Mouse (Mus musculus) adrenal gland, adult 2 months (tissue): ENCODE measurements around the gene A930017K11Rik. TPM values are rescaled to one million over a fixed set of nuclear protein-coding genes. Genes with fewer than 3 reads are reported as not detected.

Experiments
- DNase-seq: peaks from one replicate; pipeline ENCODE4 v3.0.0; 2021
- polyA plus RNA-seq: library from polyadenylated mRNA; depleted of rRNA; stranded (reverse); fragments of >200 nt; gene quantifications from 2 replicates; pipeline ENCODE4 v1.2.3, GENCODE M21; 2012
- total RNA-seq, 2 experiments: library from RNA; stranded (reverse); gene quantifications; 2 replicates each; pipeline ENCODE4 v1.2.3; 2021

Gene A930017K11Rik
- total and polyA plus RNA-seq, 3 experiments: 0.13 TPM; not detected in 2

DNA sequence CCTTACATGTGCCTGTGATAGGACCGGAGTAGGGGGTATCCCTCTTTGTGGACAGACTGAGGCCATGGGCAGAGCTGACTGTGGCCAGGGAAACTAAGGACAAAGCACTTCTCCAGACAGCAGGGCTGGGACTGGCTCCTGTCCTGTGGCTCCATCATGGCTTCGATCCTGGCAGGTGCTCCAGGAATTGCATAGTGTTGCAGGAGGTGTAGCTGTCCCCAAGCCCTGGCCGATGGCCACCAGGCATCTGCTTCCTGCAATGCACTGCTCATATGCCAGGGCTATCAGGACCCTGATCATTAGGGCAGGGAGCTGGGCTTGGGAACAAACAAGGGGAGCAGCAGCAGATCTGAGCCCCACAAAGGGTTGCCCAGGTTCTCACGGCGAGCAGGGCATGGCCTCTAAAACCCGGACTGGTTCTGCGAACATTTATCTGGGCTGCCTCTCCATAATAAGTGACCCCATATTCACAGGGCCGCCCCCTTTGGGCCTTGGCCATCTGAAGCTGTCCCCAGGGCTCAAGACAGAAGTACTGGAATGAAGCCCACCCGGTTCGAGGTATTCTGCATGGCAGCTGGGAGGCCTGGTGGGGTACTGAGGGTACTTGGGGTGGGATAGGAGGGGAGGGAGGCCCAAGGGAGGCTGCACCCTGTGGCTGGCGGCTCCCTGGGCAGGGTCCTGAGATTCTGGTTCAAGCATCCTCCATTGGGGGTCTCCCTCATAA, 6.6 kb upstream of the A930017K11Rik start:
- DNase-seq: no peak

DNA sequence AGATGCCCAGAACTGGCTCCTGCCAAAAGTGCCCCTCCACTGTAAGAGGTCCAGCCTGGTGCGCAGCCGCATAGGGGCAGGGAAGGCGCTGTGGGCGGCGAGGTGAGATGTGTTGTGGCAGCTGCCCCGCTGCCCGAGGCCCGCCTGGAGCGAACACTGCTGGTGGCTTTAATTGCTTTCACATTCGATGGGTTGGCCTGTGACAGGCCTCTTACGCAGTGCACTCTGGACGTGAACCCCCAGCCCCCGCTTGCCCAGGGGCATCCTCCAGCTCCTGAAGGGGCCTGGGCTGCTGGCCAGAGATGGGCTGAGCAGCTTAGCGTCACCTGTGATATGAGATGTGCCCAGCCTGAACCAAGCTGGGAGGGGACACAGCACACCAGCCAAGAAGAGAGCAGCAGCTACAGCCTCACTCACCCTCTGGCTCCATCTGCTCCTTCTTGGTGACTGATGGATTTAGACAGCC, 5.3 kb upstream of the A930017K11Rik start:
- no peak for DNase-seq

DNA sequence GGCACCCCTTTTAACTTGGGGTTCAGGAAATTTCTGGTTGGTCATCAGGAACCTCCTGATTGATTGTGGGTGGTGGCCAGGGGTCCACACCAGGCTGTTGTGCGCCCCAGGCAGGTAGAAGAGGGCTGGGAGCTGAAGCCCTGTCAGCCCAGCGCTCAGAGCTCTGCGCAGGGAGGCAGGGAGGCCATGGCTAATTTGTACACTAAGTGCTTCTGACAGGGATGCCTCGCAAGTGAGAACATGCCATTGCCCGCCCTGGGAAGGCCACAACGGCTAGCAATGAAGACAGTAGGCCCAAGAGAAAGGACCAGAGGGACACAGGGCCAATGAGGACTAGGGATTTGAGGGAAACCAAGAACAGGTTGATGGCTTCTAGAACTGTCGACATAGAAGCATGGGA, 4.3 kb upstream of the A930017K11Rik start:
- no peak for DNase-seq

DNA sequence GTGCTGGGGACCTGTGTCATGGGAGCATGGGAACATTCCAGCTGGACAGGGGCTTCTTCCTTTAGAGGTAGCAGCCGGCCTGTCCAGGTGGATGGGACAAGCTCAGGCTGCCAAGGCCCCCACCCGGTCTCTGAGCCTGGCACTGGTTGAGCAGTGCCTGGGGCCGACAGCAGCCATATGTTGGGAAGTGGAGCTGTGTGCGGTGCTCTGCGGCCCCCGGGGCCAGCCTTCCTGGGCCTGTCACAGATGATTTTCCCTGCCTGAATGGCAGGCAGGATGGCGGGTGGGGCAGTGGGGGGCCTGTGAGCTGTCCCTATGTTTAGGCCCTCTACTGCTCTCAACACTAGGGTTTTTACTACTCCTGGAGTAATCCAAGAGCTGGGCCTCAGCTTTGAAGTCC, 3.8 kb upstream of the A930017K11Rik start:
- no peak for DNase-seq

DNA sequence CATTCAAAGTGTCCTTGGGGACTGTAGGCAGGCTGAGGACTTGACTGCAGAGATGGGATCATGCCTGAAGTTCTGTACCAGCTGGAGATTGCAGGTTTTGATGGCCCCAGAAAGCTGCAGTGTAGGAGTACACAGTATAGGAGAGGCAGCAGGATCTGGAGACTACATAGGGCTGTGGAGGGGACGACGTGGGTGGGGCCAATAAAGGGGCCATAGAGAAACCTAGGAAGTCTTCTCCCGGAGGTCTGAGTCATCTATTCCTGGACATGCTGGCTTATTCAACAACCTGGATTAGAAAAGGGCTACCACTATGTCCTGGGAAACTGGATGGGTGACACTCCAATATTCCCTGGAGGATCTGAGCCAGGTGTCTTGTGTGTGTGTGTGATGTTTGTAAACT, 3.4 kb upstream of the A930017K11Rik start:
- no peak for DNase-seq

DNA sequence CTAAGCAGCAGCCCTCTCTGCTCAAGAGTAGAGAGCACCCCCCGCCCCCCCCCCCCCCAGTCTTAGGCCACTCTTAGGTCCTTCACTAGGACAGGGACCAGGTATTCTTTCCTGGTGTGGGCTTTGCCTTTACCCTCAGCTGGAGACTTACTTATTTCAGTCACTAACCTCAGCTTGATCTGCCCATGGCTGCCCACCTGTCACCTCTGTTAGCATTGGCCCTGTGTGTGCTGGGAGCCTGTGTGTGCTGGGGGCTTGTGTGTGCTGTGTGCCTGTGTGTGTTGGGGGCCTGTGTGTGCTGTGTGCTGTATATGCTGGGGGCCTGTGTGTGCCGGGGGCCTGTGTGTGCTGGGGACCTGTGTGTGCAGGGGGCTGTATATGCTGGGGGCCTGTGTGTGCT, 2.3 kb upstream of the A930017K11Rik start:
- no peak for DNase-seq

DNA sequence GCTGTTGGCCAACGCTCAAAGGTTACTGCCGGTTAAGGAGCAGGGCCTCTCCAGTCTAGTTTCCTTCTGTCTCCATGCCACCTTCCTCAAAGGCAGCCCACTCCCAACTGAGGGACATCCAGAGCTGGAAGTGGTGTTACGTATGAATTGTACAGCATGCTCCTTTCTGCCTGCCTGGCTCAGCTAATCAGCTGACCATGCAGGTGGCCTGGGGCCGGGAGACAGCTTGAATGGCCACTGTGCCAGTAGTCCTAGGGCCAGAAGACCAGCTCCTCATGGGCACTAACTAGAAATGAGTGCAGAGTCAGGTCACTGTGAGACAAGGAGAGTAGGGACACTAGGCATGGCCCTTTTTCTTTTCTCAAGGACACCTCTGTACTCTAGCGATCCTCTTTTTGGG, 796 bp upstream of the A930017K11Rik start:
- no peak for DNase-seq

DNA sequence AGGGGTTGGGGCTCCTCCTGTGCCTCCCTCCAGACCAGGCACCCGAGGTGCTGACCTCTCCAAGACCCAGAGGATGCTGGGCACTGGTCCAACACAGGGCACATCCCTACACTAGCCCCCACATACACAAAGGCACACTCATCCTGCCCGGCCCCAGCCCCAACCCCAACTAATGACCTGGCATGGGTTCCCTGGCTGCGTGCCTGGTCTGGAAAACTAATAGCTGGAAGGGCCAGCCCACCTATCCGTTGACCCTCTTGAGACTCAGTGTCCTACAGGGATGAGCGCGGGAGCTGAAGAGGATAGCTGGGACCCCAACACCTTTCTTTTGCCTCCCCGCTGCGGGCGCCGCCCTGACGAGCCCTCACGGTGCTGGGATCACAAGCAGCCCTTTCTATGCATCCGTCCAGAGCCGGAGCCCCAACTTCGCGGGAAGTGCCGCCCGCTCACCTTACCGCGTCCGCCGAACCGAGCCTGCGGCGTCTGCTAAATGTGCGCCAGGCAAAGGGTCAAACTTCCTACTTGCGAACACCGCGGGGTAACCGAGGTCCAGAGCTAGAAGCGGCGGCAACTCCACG, 1.1 kb downstream of the A930017K11Rik start:
- no peak for DNase-seq

DNA sequence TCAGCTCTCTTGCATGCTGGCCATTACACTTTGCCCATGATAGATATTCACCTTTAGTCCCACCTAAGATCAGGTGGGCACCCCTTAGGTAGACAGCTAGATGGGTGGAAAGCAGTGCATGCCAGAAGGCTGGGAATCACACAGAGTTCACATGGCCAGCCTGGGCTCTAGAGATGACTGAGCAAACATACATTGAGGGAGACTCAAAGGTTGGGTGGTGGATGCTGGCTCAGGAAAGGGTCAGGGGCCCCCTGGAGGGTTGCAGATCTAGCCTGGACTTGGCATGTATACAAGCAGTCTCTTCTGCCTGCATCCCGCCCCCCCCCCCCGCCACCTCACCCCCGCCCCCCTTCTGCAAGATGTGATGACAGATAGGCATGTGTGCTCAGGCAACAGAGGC, 1.7 kb downstream of the A930017K11Rik start:
- DNase-seq: no peak

DNA sequence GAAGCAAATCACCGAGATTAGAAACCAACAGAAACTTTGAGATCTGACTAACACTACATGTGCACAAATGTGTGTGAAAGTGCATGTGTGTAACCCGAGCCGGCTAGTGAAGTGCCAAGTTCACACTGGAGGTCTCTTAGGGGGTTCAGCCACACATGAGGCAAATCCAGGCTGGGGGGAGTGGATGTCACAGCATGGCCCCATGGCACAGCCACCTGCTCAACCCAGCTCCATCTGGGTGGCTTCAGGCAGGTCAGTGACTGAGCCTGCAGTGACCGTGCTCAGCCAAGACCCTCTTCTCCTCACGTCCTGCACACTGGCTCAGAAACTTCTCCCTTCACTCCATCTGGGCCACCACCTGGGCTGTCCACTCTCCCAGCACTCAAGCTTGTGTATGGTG, 2.4 kb downstream of the A930017K11Rik start:
- DNase-seq: no peak

DNA sequence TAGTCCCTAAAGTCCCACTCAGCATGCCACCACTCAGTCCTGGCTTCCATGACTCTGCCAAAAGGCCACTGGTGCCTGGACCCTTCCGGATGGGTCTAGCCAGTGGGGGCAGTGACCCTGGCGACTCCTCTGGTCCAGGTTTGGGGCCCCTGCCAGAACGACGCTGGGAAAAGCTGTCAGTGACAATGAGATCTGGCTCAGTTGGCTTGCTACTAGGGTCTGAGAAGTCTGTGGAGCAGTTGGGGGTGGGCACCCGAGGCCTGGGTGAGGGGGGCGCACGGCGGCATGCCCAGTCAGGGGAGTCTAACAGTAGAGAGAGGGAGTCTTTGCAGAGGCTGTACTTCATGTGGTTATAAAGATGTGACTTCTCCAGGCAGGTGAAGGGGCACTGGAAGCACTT, 4.3 kb downstream of the A930017K11Rik start:
- no peak for DNase-seq

DNA sequence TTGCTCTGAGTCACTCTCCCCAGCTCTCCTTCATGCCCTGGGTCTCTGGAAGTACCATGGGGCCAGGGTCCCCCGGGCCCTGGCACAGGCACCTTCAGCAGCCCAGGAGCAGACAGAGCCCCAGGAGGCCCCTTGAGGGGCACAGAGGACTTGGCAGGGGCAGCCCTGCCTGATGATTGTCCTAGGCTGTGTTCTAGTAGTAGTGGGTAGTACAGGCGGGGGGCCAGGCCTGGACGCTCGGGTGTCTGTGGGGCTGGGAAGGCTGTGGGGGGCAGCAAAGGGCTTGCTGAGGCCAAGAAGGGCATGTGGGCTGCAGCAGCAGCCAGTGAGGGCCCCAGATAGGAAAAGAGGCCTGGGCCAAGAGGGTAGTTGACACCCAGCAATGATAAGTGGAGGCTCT, 4.8 kb downstream of the A930017K11Rik start:
- no peak for DNase-seq

DNA sequence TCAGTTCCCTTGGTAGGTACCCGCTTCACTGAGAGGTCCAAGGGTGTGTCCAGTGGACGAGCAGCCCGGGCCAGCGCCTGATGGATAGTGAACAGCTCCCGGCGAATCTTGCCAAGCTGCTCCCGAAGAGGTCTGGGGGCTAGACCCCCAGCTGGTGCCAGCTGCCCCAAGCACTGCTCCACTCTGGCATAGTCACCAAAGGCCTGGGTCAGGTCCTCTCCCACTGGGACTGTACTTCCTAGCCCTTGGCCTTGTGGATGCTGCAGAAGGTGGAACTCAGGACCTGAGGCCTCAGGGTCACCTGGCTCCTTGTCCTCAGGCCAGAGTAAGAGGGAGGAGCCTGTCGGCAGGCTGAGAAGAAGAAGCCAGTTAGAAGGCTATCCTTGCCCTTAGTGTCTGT, 5.5 kb downstream of the A930017K11Rik start:
- DNase-seq: no peak

DNA sequence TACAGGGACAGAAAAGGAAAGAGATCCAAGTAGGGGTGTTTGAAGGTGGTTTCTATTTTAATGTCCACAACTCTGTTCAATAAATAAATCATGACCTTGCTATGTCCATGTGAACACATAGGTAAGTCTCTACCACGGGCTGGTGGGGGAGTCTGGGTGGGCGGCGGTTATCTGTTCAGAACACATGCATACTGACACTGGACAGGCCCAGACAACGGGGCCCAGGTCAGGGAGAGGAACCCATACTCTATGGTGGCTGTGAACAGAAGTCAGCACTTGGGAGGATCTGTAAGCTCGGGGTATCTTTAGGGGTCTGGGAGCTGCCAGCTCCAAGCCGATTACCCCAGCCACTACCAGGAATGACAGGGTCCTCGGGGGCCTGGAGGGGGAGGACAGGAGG, 6.0 kb downstream of the A930017K11Rik start:
- DNase-seq: no peak

DNA sequence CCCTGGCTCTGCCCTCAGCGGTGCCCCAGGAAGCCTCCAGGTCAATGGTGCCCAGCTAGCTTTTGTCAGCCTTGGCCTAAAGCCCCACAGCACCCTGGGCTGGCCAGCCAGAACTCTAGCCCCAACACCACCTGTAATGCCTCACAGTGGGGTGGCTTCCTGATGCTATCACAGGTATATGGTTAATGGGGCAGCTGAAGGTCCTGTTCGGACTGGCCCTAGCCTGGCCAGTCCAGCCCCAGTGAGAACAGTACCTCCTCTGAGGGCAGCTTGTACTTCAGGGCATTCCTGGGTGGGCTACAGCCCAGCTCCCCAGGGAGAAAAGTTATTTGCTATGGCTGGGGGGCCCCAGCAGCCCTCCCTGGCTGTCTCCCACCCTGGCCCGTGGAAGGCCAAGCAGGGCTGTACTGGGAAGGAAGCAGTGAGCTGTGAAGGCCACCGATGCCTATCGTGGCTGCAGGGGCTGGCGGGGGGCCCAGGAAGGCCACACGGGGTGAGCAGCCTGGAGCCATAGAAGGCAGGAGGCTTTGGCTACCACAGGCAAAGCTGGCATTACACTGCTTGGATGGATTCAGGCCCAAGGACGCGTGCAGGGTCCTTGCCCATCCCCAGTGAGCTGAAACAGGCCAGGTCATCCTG, 6.7 kb downstream of the A930017K11Rik start:
- DNase-seq: peak; percentile 71

DNA sequence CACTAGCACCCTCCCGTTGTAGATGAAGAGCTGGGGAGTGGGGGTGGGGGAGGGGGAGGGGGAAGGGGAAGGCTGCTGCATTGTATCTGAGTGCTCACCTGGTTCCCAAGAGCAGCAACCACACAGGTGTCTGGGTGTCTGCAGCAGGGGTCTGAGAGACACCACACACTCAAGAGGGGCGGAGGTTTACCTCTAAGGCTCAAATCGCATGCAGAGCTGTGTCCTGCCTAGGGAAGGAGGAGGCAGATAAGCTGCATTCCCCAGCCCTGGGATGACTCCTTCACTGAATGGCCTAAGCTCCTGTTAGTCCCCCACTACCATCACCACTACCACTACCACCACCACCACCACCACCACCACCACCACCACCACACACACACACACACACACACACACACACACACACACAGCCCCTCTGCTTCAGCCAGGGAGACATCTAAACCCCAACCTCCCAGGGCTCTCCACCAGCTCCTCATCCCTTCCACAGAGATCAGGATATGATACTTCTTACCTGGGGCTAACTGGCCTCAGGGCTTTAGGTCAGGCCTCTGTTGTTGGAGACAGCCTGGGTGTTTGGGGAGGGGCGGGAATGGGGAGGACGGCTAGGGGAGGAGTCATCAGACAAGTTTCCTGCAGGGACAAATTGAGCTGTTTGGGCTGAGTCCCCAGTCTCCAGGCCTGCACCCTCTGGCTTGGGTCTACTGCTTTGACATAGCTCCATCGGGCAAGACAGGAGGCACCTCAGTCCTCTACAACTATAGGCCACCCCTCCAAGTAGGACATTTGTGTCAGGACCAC, 7.8 kb downstream of the A930017K11Rik start, which contains the start of the genes Pigq and Nhlrc4:
Gene Pigq, minus strand, starts transcription at position 571 of the 798 bp plus-strand sequence.
Gene Nhlrc4, minus strand, starts transcription at position 596 of the 798 bp plus-strand sequence.
- DNase-seq: no peak

DNA sequence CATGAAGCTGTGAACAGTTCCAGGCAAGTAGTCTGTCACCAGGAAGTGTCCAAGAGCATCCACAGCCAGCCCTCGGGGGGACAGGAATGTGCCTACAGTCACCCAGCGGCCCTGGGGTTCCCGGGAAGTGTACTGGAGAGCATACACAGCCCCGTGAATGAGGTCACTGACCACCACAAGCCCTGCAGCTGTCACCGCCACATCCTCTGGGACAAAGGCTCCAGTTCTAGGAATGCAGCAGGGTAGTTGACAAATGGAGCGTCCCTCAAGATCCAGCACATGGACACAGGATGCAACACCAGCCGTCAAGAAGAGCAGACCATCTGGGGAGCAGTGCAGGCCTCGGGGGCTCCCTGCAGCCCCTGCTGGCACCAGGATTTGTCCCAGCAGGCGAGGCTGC, 8.6 kb downstream of the A930017K11Rik start:
- DNase-seq: no peak

DNA sequence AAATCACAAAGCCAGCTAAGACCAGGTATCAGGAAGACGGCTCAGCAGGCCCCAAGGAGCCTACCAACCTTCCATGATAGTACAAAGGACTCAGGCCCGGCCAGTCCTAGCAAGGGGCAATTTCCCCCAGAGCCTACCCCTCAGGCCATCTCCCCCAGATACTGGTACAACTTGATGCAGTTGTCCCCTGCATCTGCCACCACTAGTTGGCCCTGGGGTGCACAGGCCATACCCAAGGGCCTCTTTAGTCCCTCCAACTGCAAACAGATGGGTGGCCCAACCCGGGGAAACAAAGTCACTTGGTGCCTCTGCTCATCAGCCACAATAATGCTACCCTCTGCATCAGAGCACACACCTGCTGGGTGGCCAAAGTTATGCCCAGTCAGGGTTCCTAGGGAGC, 9.1 kb downstream of the A930017K11Rik start:
- DNase-seq: no peak

DNA sequence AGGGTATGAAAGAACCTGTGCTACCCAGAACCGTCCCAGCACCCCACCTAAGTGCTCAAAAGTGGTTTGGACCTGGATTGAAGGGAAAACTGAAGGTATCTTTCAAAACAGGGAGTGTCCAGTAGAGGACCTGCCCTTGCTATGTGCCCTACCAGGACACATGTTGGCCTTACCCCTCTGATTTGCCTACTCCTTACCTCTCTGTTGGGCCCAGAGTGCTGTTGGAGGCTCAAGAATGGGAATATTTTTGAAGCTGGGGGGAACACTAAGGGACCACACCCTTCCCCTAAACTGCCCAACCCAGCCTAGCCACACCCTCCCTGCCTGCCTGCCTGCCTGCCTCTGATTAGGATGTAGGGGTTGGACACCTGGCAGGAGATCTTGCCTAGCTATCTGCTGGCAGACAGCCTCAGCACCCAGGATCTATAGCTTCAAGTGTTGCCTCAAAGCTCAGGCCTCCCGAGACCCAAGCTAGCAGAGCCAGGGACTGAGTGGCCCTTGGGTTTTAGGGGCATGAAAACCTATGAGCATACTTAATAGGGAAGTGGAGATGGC, 9.7 kb downstream of the A930017K11Rik start:
- DNase-seq: no peak

DNA sequence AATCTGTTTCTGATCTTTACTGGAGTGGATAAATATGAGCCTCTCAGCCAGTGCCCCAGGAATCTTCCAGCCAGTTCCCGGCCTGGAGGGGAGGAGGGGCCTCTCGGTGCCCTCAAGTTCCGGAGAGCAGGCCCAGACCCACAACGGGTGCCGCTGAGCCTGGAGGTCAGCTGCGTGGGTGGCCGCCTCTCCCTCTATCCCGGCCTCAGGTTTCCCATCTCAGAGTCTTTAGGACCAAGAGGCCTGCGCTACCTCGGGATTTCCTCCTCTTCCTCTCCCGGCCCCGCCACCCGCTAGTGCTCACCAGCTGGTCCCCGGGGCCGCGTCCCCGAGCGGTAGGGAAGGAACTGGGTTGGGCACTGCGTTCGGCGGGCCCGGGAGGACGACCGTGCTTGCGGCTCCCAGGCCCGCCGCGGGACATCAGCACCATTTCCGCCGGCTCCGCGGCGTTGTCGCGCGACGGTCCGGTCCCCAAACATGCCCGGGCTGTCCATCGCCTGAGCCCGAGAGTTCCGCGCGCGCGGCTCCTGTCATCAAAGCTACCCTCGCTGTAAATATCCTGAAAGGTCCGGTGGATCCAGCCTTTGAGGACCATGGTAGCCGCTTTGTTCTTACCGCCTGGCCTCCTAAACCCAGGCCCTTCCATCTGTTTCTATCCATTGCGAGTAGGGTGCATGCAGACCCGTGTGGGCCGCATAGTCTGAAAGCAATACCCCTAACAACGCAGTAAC, 10.7 kb downstream of the A930017K11Rik start:
- DNase-seq: peak; percentile 89

DNA sequence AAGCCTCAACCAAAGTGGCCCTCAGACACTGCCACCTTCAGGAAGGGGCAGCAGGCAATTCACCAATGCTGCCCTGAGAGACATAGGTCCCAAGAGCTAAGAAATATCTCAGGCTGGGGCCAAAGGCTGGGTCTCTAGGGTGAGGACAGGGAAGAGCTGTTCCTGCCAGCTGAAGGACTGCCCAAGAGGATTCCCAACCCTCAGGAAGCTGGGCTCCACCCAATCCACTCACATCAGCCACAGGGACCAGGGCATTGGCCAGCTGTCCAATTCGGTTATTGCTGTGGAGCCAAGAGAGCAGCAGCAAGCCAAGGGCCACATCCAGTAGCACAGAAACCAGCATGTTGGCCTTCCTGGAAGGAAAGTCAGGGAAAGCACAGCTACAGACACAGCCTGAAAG, 17.8 kb downstream of the A930017K11Rik start:
- DNase-seq: peak; percentile 30
